Mouse (Mus musculus) G1E-ER4 (cell line): ENCODE measurements around the gene Nodal. TPM values are rescaled to one million over a fixed set of nuclear protein-coding genes. Genes with fewer than 3 reads are reported as not detected.

Experiments
- GATA1 ChIP-seq: IDR thresholded peaks from one replicate; pipeline ENCODE4 v1.8.0; 2012; ENCODE audit warnings: low read length, inconsistent platforms
- polyA plus RNA-seq: library from polyadenylated mRNA; stranded (reverse); fragments of >175 nt; gene quantifications from 2 replicates; pipeline ENCODE4 v1.2.3, GENCODE M21; 2012

The Nodal gene
- polyA plus RNA-seq = not detected in 2 replicates

GRCm38 (mm10) chr10:61417672-61418071 lies at the start of gene Nodal:
Nodal (plus strand) TSS chr10:61417972.
- TF ChIP-seq GATA1 = no peak

- no peak for TF ChIP-seq GATA1
These were observed 48.0 kb upstream of the Nodal start for GRCm38 (mm10) chr10:61369755-61370154.

- no peak for TF ChIP-seq GATA1
These were observed 47.3 kb upstream of the Nodal start for GRCm38 (mm10) chr10:61370273-61370979.

- no peak for TF ChIP-seq GATA1
These were observed 45.7 kb upstream of the Nodal start for GRCm38 (mm10) chr10:61371884-61372584.

GRCm38 (mm10) chr10:61372585-61372923 lies 45.2 kb upstream of the Nodal start:
- no peak for TF ChIP-seq GATA1

GRCm38 (mm10) chr10:61374076-61374475 lies 43.7 kb upstream of the Nodal start:
- no peak for TF ChIP-seq GATA1

GRCm38 (mm10) chr10:61374771-61375481 lies 42.8 kb upstream of the Nodal start:
- no peak for TF ChIP-seq GATA1

GRCm38 (mm10) chr10:61378050-61378449 lies 39.7 kb upstream of the Nodal start:
- TF ChIP-seq GATA1 = no peak

- no peak for TF ChIP-seq GATA1
These were observed 39.1 kb upstream of the Nodal start for GRCm38 (mm10) chr10:61378698-61379097.

- no peak for TF ChIP-seq GATA1
These were observed 38.3 kb upstream of the Nodal start for GRCm38 (mm10) chr10:61379340-61380040.

- no peak for TF ChIP-seq GATA1
These were observed 37.6 kb upstream of the Nodal start for GRCm38 (mm10) chr10:61380186-61380585.

GRCm38 (mm10) chr10:61381823-61382222 lies 35.9 kb upstream of the Nodal start:
- no peak for TF ChIP-seq GATA1

- TF ChIP-seq GATA1 = no peak
These were observed 35.5 kb upstream of the Nodal start for GRCm38 (mm10) chr10:61382281-61382731.

GRCm38 (mm10) chr10:61383021-61383714 lies 34.6 kb upstream of the Nodal start, which contains the start of gene Pald1:
Pald1 (minus strand) TSS chr10:61383530.
- TF ChIP-seq GATA1 = no peak

- no peak for TF ChIP-seq GATA1
These were observed 34.1 kb upstream of the Nodal start for GRCm38 (mm10) chr10:61383715-61384047.

GRCm38 (mm10) chr10:61385174-61385573 lies 32.6 kb upstream of the Nodal start:
- TF ChIP-seq GATA1 = no peak
